Mouse (Mus musculus) spleen, postnatal 14 days (tissue): ENCODE data around the gene Gm49339.
"Not testable (repeated sequence)": the region's sequence is repeated elsewhere in the genome, so short reads cannot be mapped to it uniquely, and the experiment has no call there.

ENCODE experiments used
- DNase-seq, 2 experiments: peaks; one replicate each; pipeline ENCODE4 v3.0.0; 2021 to 2022; ENCODE audit warnings: low spot score in 2 of 2

Gm49339 gene

GRCm38 (mm10) chr10:51480397-51480796 is at the start of gene Gm49339, which contains the start of gene Lilr4b:
Gene Gm49339, plus strand, starts transcription at chr10:51480612.
Gene Lilr4b, plus strand, starts transcription at chr10:51480632.
- not testable (repeated sequence) for DNase-seq

GRCm38 (mm10) chr10:51432940-51433339 is 47.5 kb upstream of the Gm49339 start:
- no peak for DNase-seq

- no peak for DNase-seq
These were observed 44.7 kb upstream of the Gm49339 start for GRCm38 (mm10) chr10:51435684-51436083.

GRCm38 (mm10) chr10:51451610-51452009 is 28.8 kb upstream of the Gm49339 start:
- no peak for DNase-seq

- no peak for DNase-seq
These were observed 26.7 kb upstream of the Gm49339 start for GRCm38 (mm10) chr10:51453616-51454298.

- DNase-seq = no peak
These were observed 26.0 kb upstream of the Gm49339 start for GRCm38 (mm10) chr10:51454365-51454764.

GRCm38 (mm10) chr10:51455762-51456161 is 24.6 kb upstream of the Gm49339 start:
- DNase-seq = no peak

GRCm38 (mm10) chr10:51456369-51456768 is 24.0 kb upstream of the Gm49339 start:
- DNase-seq = no peak

GRCm38 (mm10) chr10:51463800-51464199 is 16.6 kb upstream of the Gm49339 start:
- DNase-seq = not testable (repeated sequence)

GRCm38 (mm10) chr10:51490691-51491090 is 10.3 kb downstream of the Gm49339 start, which contains the start of gene Lilrb4a:
Gene Lilrb4a, plus strand, starts transcription at chr10:51490956.
- not testable (repeated sequence) for DNase-seq

GRCm38 (mm10) chr10:51520021-51520420 is 39.6 kb downstream of the Gm49339 start:
- DNase-seq = no peak

- no peak for DNase-seq
These were observed 41.0 kb downstream of the Gm49339 start for GRCm38 (mm10) chr10:51521453-51521852.

GRCm38 (mm10) chr10:51526090-51526489 is 45.7 kb downstream of the Gm49339 start:
- no peak for DNase-seq

- no peak for DNase-seq
These were observed 46.2 kb downstream of the Gm49339 start for GRCm38 (mm10) chr10:51526633-51527032.

- no peak for DNase-seq
These were observed 48.5 kb downstream of the Gm49339 start for GRCm38 (mm10) chr10:51528840-51529434.

GRCm38 (mm10) chr10:51529497-51529896 is 49.1 kb downstream of the Gm49339 start:
- DNase-seq = no peak

GRCm38 (mm10) chr10:51530813-51531212 is 50.4 kb downstream of the Gm49339 start:
- DNase-seq = no peak
